Mouse (Mus musculus) heart, adult 10 weeks (tissue): Measurements from ENCODE around the gene Eef1akmt2. TPM values are rescaled to one million over a fixed set of nuclear protein-coding genes. Genes with fewer than 3 reads are reported as not detected.

Experiments used
- polyA plus RNA-seq: library from polyadenylated mRNA; stranded (reverse); fragments of 350-450 nt; fragmentation: Illumina TruSeq; extraction: RNeasy Lipid Tissue Mini Kit (QIAGEN cat#74804); gene quantifications from one replicate; pipeline ENCODE4 v1.2.3, GENCODE M21; 2014; ENCODE audit warnings: low read depth, low replicate concordance

Gene Eef1akmt2
- polyA plus RNA-seq, result 15.3 TPM

GRCm38 (mm10) chr7:132852173-132852844, at the start of gene Eef1akmt2:
Eef1akmt2 (minus strand) TSS chr7:132852673.

GRCm38 (mm10) chr7:132859042-132859958, 6.8 kb upstream of the Eef1akmt2 start, which contains the start of gene Abraxas2:
Abraxas2 (plus strand) TSS chr7:132859225.

GRCm38 (mm10) chr7:132813416-132814088, 38.9 kb downstream of the Eef1akmt2 start, which contains the start of gene Fam53b:
Fam53b (minus strand) TSS chr7:132813886.

Other genes with a start within 250 kb of the Eef1akmt2 start
- 22.3 TPM for gene Lhpp, start 242.0 kb downstream of the Eef1akmt2 start, polyA plus RNA-seq
- gene Fam53b, start 38.8 kb downstream of the Eef1akmt2 start, polyA plus RNA-seq, result 16.5 TPM
- 19.8 TPM for gene Abraxas2, start 6.6 kb upstream of the Eef1akmt2 start, polyA plus RNA-seq
- gene Zranb1, start 78.5 kb upstream of the Eef1akmt2 start, polyA plus RNA-seq, result 27.5 TPM